In the genomic region with DNA sequence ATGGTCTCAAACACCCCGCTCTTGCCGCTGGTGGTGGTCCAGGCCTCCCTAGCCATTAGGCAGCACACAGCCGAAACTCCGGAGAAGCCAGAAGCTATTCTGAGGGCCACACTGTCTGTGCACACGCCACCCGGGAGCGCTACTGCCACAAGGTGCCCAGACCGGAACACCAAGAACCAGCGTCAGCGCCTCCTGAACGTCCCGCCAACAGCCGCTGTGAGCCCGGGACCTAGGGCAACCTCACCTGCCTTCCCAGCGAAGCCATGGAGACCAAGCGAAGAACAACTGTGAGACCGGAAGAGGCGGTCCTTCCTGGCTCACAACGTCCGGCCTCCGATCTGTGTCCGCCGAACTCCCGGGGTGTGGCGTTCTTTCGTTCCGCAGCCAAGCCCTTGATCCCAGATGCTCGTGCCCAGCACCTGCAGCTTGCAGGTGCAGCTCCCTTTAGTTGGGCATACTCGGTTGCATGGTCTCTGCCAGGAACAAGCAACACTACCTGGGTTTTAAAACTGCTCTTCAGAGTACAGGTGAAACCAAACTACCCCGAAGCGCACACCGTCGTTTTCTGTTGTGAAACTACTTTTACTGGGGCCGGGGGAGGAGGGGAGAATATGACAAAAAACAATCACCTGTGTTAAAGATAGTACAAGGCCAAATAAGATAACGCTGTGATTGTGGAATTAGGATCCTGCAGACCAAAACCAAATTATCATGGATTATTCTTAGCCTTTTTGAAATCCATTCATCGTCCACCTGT, we compare ENCODE assay signal across 8 mouse cellular contexts. TPM values are rescaled to one million over a fixed set of nuclear protein-coding genes. Genes with fewer than 3 reads are reported as not detected.
DNase-seq lines count a peak whose midpoint lies in the region; ATAC-seq lines count a peak whose summit lies in the region.

A gene (minus strand): TSS at position 335 of the 757 bp plus-strand sequence.

- DNase-seq in WW6 (ENCODE audit: low read depth, low spot score) = peak; percentile 72
- peak; percentile 84 to 87 for DNase-seq in cerebellum, postnatal 36 days
- DNase-seq in frontal cortex, postnatal 36 days (ENCODE audit: low spot score in 2 of 2) = peak; percentile 77 to 85
- peak; percentile 51 for DNase-seq in left cerebral cortex, adult 11 months (ENCODE audit: low spot score)
- peak; percentile 87 to 88 for DNase-seq in lung, postnatal 4 days
- peak; percentile 77 for DNase-seq in retina, postnatal 7 days (ENCODE audit: low read depth, low spot score)
- DNase-seq in urinary bladder, postnatal 14 days (ENCODE audit: low spot score) = peak; percentile 80

- WGBS in hindbrain, embryonic 15.5 days = 7% methylated on average over 36 of the region's 36 CpGs

- no peaks in the 10 kb centered on the region for H3K27me3 ChIP-seq in hindbrain, embryonic 15.5 days

- H3K4me2 ChIP-seq in hindbrain, embryonic 15.5 days = peak within 1 kb of the TSS; percentile 69

- peak within 1 kb of the TSS; percentile 63 for H3K9ac ChIP-seq in hindbrain, embryonic 15.5 days

- peak; percentile 95 for ATAC-seq in hindbrain, embryonic 15.5 days (ENCODE audit: low FRiP score, low read depth)

- H3K36me3 ChIP-seq in hindbrain, embryonic 15.5 days = peaks cover 37% of the 10 kb centered on the region

- peaks cover 29% of the 10 kb centered on the region for H3K4me1 ChIP-seq in hindbrain, embryonic 15.5 days (replicated peaks)

- H3K4me3 ChIP-seq in hindbrain, embryonic 15.5 days = peak within 1 kb of the TSS; percentile 82

- H3K9me3 ChIP-seq in hindbrain, embryonic 15.5 days = no peaks in the 10 kb centered on the region

- H3K27ac ChIP-seq in hindbrain, embryonic 15.5 days (replicated peaks) = peak within 1 kb of the TSS; percentile 53

RNA-seq across cellular contexts. Expression of the gene that starts here (rescaled TPM):
- 33.6 and 35.4 TPM in 2 replicates for polyA plus RNA-seq in hindbrain, embryonic 15.5 days (2015; fragmentation: Nextera tagmentation; extraction: Ambion mirVana)

Comparison
In these comparisons a context has a peak if more than half of its experiments do, and no peak if none do; other contexts are left out.
1. Peak in every context shown above with its lines: DNase-seq, ATAC-seq, H3K4me3 ChIP-seq and H3K27ac ChIP-seq.